Mouse (Mus musculus): Measurements from ENCODE around the gene Rabl3.

Gene Rabl3

GRCm38 (mm10) chr16:37597412-37597811, 57.7 kb downstream of the Rabl3 start:
- no peak for DNase-seq (ENCODE audit: low spot score in 2 of 2)

- DNase-seq (ENCODE audit: low spot score in 2 of 2), result no peak
Measured at GRCm38 (mm10) chr16:37598463-37598862, 58.8 kb downstream of the Rabl3 start.

GRCm38 (mm10) chr16:37599326-37599725, 59.6 kb downstream of the Rabl3 start:
- no peak for DNase-seq (ENCODE audit: low spot score in 2 of 2)

- no peak for DNase-seq (ENCODE audit: low spot score in 2 of 2)
Measured at GRCm38 (mm10) chr16:37603431-37603830, 63.7 kb downstream of the Rabl3 start.

GRCm38 (mm10) chr16:37604243-37604642, 64.6 kb downstream of the Rabl3 start:
- no peak for DNase-seq (ENCODE audit: low spot score in 2 of 2)

- DNase-seq (ENCODE audit: low spot score in 2 of 2), result no peak
Measured at GRCm38 (mm10) chr16:37610333-37610732, 70.6 kb downstream of the Rabl3 start.

GRCm38 (mm10) chr16:37611072-37611471, 71.4 kb downstream of the Rabl3 start:
- no peak for DNase-seq (ENCODE audit: low spot score in 2 of 2)

- no peak for DNase-seq (ENCODE audit: low spot score in 2 of 2)
Measured at GRCm38 (mm10) chr16:37612013-37612412, 72.3 kb downstream of the Rabl3 start.

- no peak for DNase-seq (ENCODE audit: low spot score in 2 of 2)
Measured at GRCm38 (mm10) chr16:37614540-37614939, 74.9 kb downstream of the Rabl3 start.

GRCm38 (mm10) chr16:37615429-37615828, 75.7 kb downstream of the Rabl3 start:
- no peak for DNase-seq (ENCODE audit: low spot score in 2 of 2)

- DNase-seq (ENCODE audit: low spot score in 2 of 2), result no peak
Measured at GRCm38 (mm10) chr16:37616104-37616503, 76.4 kb downstream of the Rabl3 start.

GRCm38 (mm10) chr16:37617695-37618094, 78.0 kb downstream of the Rabl3 start:
- no peak for DNase-seq (ENCODE audit: low spot score in 2 of 2)
